Mouse (Mus musculus) erythroblast, embryonic 14.5 days (primary cell): Measurements from ENCODE around the gene Fbxl19. TPM values are rescaled to one million over a fixed set of nuclear protein-coding genes. Genes with fewer than 3 reads are reported as not detected.
A peak's percentile ranks its signal among the peaks of the same experiment; 100 is the strongest.

ENCODE experiments used
- H3K27me3 ChIP-seq: 2 replicates; pipeline ENCODE4 v1.6.1; 2012; ENCODE audit warnings: inconsistent platforms; ENCODE audit not compliant: control insufficient read depth
- H3K36me3 ChIP-seq: 2 replicates; pipeline ENCODE4 v1.6.1; 2012; ENCODE audit warnings: mild to moderate bottlenecking, inconsistent platforms; ENCODE audit not compliant: control insufficient read depth
- H3K4me1 ChIP-seq: 2 replicates; pipeline ENCODE4 v1.6.1; 2012; ENCODE audit warnings: inconsistent platforms; ENCODE audit not compliant: control insufficient read depth
- H3K4me3 ChIP-seq: replicated peaks from 2 replicates; pipeline ENCODE3; 2012; ENCODE audit warnings: moderate library complexity, mild to moderate bottlenecking, inconsistent platforms
- H3K9me3 ChIP-seq: 2 replicates; pipeline ENCODE4 v1.6.1; 2012; ENCODE audit warnings: low read length, inconsistent platforms, mixed read lengths; ENCODE audit not compliant: control insufficient read depth
- GATA1 ChIP-seq: IDR thresholded peaks from 2 replicates; pipeline ENCODE4 v1.6.1; 2012; ENCODE audit warnings: low read length, inconsistent platforms, mixed read lengths
- TAL1 ChIP-seq: IDR thresholded peaks from 3 replicates; pipeline ENCODE4 v1.6.1; 2012; ENCODE audit warnings: low read length, inconsistent platforms, mixed read lengths
- polyA plus RNA-seq: library from polyadenylated mRNA; stranded (reverse); fragments of >175 nt; gene quantifications from 2 replicates; pipeline ENCODE4 v1.2.3, GENCODE M21; 2012

Gene Fbxl19
- polyA plus RNA-seq = 8.2 and 9.9 TPM in 2 replicates

DNA sequence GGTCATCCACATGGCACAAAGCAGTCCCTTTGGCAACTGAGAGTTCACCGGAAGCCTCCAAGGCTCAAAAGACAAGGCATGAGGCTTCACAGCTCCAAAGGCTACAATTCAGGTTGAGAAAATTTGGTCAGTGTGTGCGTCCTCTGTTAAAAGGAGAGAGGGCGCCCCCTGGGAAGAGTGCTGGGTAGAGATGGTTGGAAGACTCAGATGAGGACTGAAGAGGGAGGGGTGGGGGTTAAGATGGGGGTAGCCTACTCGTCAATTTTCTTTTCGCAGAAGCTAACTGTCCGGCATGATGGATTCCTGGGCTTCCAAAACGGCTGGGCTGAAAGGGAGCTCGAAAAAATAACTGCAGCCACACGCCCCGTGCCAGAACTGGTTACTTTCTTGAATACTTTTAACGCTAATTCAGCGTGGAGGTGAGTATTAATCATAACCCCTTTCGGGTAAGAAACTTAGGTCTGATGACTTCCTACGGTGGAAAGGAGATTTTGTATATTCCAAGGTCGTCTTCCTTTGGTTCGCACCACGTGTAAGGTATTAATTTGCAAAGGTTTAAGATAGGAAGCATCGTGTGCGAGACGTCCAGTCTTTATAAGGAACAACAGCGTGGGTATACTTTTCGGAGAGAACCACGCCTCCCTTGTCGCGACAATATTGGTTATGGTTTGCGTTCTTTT is at the start of gene Fbxl19:
Gene Fbxl19, plus strand, starts transcription at position 178 of the 680 bp plus-strand sequence.
- H3K4me3 ChIP-seq = peak within 1 kb of the TSS; percentile 83
- H3K4me1 ChIP-seq = peaks cover 35% of the 10 kb centered on the region
- H3K27me3 ChIP-seq = no peaks in the 10 kb centered on the region
- H3K36me3 ChIP-seq = peaks cover 8% of the 10 kb centered on the region
- H3K9me3 ChIP-seq = no peaks in the 10 kb centered on the region; the same call in 1 of the 2 replicates
- TF ChIP-seq TAL1 (no peak), GATA1 (no peak)

DNA sequence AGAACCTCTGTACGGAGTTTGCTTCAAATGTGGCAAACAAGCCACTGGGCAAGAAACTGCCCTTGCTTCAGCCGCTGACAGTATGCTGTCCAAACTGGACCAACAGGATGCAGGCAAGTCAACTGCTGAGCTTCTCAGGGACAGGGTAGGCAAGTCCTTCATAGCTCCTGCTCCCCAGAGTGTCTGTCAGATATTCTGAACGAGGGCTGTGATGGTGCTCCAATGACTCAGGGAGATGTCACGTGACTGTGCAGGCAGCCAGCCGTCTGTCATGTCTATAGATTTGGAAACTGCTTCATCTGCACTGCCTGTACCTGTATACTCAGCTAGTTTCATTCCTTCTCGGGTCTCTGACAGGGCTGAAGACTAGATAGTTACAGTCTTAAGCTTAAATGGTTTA is 45.4 kb upstream of the Fbxl19 start:
- H3K9me3 ChIP-seq = no peaks in the 10 kb centered on the region
- peaks cover 4% of the 10 kb centered on the region; the same call in 1 of the 2 replicates for H3K36me3 ChIP-seq
- no peak overlapping the region for H3K4me3 ChIP-seq
- H3K4me1 ChIP-seq = peaks cover 17% of the 10 kb centered on the region
- H3K27me3 ChIP-seq = no peaks in the 10 kb centered on the region
- no peak for TF ChIP-seq TAL1
- TF ChIP-seq GATA1 = no peak

DNA sequence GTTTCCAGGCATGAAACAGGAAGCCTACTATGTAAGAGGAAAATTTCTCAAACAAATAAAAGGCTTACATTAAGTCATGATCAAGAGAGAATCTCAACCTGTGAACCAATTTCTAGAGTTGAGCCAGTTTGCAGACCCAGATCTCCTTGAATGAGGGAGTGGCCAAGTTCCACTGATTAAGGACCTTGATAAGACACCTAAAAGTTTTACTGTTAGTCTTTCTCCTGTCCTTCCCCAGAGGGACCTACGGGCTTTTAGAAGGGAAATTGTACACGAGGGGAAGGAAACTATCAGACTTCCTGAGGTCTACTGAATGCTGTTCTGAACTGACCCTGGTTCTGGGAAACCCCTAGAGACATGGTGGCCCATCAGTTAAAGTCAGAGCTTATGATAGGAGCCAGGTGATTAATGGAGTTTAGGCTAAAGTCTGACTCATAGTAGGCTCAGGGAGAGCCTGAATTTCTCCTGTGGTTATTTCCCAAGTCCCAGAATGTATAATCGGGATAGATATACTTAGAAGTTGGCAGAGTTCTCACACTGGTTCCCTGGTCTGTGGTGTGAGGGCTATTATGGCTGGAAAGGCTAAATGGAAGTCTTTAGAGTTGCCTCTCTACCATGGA is 43.5 kb upstream of the Fbxl19 start:
- peaks cover 14% of the 10 kb centered on the region for H3K36me3 ChIP-seq
- H3K27me3 ChIP-seq = no peaks in the 10 kb centered on the region
- H3K4me3 ChIP-seq = no peak overlapping the region
- TF ChIP-seq GATA1 (peak; percentile 46), TAL1 (no peak)
- no peaks in the 10 kb centered on the region for H3K9me3 ChIP-seq
- peaks cover 17% of the 10 kb centered on the region for H3K4me1 ChIP-seq

DNA sequence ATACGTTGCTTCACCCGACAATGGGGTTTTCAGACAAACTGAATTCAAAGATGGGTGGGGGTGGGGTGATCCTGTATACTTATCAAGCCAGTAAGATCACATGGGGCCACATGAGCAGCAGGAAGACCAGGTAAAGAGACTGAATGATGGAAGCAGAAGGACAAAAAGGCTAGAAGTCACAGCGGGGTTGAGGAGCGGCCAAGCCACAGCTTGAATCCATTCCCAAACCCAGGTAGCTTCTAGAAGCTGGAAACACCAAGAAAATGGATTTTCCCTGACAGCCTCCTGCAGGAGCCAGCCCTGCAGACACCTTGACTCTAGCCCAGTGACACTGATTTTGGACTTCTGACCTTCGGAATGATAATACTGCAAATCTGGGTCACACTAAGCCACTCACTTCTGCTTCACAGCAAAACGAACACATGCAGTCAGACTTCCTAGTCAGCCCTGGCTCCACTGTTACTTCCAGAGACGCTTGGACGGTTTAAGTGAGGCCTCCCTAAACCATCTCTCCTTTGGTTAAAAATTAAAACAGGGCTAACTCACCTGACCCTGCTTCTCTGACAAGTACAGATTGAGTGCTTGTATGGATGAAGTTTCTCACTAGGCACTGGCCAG is 40.7 kb upstream of the Fbxl19 start:
- no peak overlapping the region for H3K4me3 ChIP-seq
- no peaks in the 10 kb centered on the region for H3K9me3 ChIP-seq
- peaks cover 35% of the 10 kb centered on the region for H3K4me1 ChIP-seq
- H3K27me3 ChIP-seq = no peaks in the 10 kb centered on the region
- H3K36me3 ChIP-seq = peaks cover 23% of the 10 kb centered on the region
- TF ChIP-seq GATA1 = no peak
- no peak for TF ChIP-seq TAL1

DNA sequence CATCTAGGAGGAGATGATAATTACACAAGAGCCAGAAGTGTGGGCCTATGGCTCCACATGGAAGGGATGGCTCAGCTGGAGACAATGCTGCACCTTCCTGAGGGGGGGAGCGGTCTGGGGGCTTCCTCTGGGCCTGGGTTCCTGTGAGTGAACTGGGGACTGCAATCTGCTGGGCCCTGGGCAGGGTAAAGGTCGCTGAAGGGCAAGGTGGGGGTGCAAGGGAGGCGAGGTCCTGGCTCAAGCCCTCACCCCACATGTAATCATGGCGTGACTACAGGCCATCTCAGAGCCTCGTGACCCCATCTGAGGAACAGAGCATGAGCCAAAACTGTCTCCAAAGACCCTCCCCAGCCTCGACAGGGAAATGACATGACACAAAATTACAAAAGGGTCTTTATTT is 39.7 kb upstream of the Fbxl19 start:
- TF ChIP-seq TAL1 (no peak), GATA1 (no peak)
- Histone ChIP-seq H3K4me3 (no peak overlapping the region), H3K36me3 (peaks cover 23% of the 10 kb centered on the region), H3K9me3 (no peaks in the 10 kb centered on the region), H3K4me1 (peaks cover 42% of the 10 kb centered on the region), H3K27me3 (no peaks in the 10 kb centered on the region)

DNA sequence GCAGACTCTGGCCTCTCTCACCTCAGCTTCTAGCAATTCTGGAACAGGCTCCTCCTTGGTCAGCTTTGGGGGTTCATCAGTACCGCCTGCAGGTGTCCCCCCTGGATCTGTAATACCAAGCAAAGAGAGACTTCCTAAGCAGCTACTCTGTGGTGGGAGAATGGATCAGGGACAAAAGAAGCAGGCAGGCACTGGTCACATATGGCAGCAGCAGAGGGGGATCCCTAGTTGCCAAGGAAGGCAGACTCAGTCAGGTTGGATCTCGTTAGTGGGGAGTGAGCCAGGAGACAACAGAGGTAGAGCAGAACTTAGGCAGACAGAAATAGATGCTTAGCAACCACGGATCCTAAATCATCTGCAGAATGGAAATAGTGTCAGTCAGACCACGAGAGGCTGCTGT is 38.6 kb upstream of the Fbxl19 start:
- Histone ChIP-seq H3K9me3 (no peaks in the 10 kb centered on the region), H3K4me1 (peaks cover 37% of the 10 kb centered on the region), H3K27me3 (no peaks in the 10 kb centered on the region), H3K4me3 (no peak overlapping the region), H3K36me3 (peaks cover 23% of the 10 kb centered on the region)
- TF ChIP-seq GATA1 = no peak

DNA sequence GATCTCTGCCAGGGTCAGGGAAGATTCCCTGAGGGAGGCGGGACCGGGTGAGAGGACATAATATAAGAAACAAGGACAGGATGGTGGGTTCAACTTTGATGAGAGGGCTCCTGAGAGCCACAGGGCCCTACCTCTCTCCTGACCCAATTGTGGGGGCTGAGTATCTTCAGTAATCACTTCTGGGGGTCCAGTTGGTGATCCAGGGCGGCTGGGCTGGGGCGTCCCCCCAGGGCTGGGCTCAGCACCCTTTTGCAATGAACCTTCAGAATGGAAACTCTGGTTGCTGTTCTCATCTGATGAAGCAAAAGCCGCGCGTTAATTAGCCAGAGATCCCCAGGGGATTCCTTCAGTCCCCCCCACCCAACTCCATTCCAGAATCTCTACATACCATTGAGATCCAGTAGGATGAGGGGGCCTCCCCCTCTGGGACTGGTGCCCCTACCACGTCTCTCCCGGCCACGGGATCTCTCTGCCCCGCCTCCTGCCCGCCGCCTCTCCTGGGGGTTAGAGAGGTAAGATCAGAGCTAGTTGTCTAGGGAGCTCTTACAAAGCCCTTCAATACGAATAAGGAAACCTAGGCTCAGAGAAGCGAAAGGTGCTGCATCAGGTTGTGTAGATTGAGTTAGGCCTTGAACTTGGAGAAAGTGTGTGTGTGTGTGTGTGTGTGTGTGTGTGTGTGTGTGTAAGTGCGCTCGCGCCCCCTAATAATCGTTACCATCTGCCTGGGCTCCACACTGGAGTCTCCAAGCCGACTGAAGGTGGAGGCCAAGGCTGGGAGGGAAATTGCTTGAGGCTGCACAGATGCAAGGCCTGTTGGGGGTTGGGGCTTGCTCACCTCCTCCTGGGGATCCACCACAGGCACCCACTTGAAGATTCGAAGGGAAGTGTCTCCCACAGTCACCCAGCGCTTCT is 37.0 kb upstream of the Fbxl19 start:
- TF ChIP-seq GATA1 (no peak), TAL1 (no peak)
- Histone ChIP-seq H3K9me3 (no peaks in the 10 kb centered on the region), H3K36me3 (peaks cover 23% of the 10 kb centered on the region), H3K4me3 (peak overlapping the region; percentile 80), H3K4me1 (peaks cover 39% of the 10 kb centered on the region), H3K27me3 (no peaks in the 10 kb centered on the region)

DNA sequence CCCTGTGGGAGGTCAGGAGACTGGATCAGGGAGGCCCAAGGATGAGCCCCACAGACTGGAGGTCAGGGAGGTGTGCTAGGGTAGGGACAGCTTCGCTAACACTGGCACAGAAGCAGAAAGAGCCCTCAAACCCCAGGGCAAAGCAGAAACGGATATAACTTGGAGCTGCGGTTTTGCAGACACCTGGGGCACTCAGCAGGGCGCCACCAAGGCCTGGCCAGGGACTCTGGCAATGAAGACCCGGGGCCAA is 36.5 kb upstream of the Fbxl19 start:
- H3K9me3 ChIP-seq = no peaks in the 10 kb centered on the region
- peak overlapping the region; percentile 80 for H3K4me3 ChIP-seq
- no peaks in the 10 kb centered on the region for H3K27me3 ChIP-seq
- peaks cover 22% of the 10 kb centered on the region for H3K36me3 ChIP-seq
- TF ChIP-seq GATA1 (no peak), TAL1 (no peak)
- H3K4me1 ChIP-seq = peaks cover 43% of the 10 kb centered on the region
